Mouse (Mus musculus) heart, embryonic 12.5 days (tissue): ENCODE data around the gene Cyp2c54. TPM values are rescaled to one million over a fixed set of nuclear protein-coding genes. Genes with fewer than 3 reads are reported as not detected.
"Not testable (repeated sequence)": the region's sequence is repeated elsewhere in the genome, so short reads cannot be mapped to it uniquely, and the experiment has no call there.

ENCODE experiments used
- ATAC-seq: fragments of 200-750 bp; cut with Nextera tagmentation; 2 replicates; pipeline ENCODE4 v1.8.0; 2017; ENCODE audit warnings: moderate TSS enrichment, moderate library complexity; ENCODE audit not compliant: insufficient number of reproducible peaks, low FRiP score
- H3K27ac ChIP-seq: fragments of 300-500 bp; sonication (generic); 2 replicates; pipeline ENCODE4 v1.5.1; 2016; ENCODE audit warnings: mild to moderate bottlenecking, moderate library complexity; ENCODE audit not compliant: poor library complexity, severe bottlenecking
- H3K27me3 ChIP-seq: fragments of 300-500 bp; sonication (generic); replicated peaks from 2 replicates; pipeline ENCODE4 v1.6.1; 2016; ENCODE audit warnings: mild to moderate bottlenecking, moderate library complexity
- H3K36me3 ChIP-seq: fragments of 300-500 bp; sonication (generic); 2 replicates; pipeline ENCODE4 v1.6.1; 2016; ENCODE audit warnings: mild to moderate bottlenecking, moderate library complexity
- H3K4me1 ChIP-seq: fragments of 300-500 bp; sonication (generic); replicated peaks from 2 replicates; pipeline ENCODE4 v1.6.1; 2016; ENCODE audit warnings: mild to moderate bottlenecking
- H3K4me2 ChIP-seq: fragments of 300-500 bp; sonication (generic); 2 replicates; pipeline ENCODE4 v1.6.1; 2016; ENCODE audit warnings: mild to moderate bottlenecking, moderate library complexity
- H3K4me3 ChIP-seq: fragments of 300-500 bp; sonication (generic); 2 replicates; pipeline ENCODE4 v1.5.1; 2016; ENCODE audit warnings: mild to moderate bottlenecking
- H3K9ac ChIP-seq: fragments of 300-500 bp; sonication (generic); 2 replicates; pipeline ENCODE4 v1.6.1; 2016; ENCODE audit warnings: mild to moderate bottlenecking, moderate library complexity
- H3K9me3 ChIP-seq: fragments of 300-500 bp; sonication (generic); replicated peaks from 2 replicates; pipeline ENCODE4 v1.6.1; 2016; ENCODE audit warnings: mild to moderate bottlenecking, moderate library complexity
- WGBS: fragments of 180-500 bp; shearing (Covaris S2); methylation state at CpG from one replicate; pipeline ENCODE4 v1.1.7; 2016; 5-methylcytosine and 5-hydroxymethylcytosine counted together
- polyA plus RNA-seq: library from polyadenylated mRNA; unstranded; fragments of >200 nt; fragmentation: Nextera tagmentation; extraction: Ambion mirVana; gene quantifications from 2 replicates; pipeline ENCODE4 v1.2.1, GENCODE M21; 2016

The Cyp2c54 gene
- polyA plus RNA-seq, result not detected in 2 replicates

- H3K4me1 ChIP-seq, result no peaks in the 10 kb centered on the region
- H3K36me3 ChIP-seq, result no peaks in the 10 kb centered on the region
- H3K9ac ChIP-seq, result no peak within 1 kb of the TSS
- no peaks in the 10 kb centered on the region for H3K27me3 ChIP-seq
- H3K4me3 ChIP-seq, result no peak within 1 kb of the TSS
- H3K27ac ChIP-seq, result no peak within 1 kb of the TSS
- no peaks in the 10 kb centered on the region for H3K9me3 ChIP-seq
- no peak for ATAC-seq
- no peak within 1 kb of the TSS for H3K4me2 ChIP-seq
These were observed at the start of gene Cyp2c54 for GRCm38 (mm10) chr19:40073701-40074100. Cyp2c54 (minus strand) TSS chr19:40073827.

- H3K27ac ChIP-seq, H3K36me3 ChIP-seq, H3K27me3 ChIP-seq, H3K4me1 ChIP-seq, H3K4me2 ChIP-seq, H3K4me3 ChIP-seq, H3K9me3 ChIP-seq, H3K9ac ChIP-seq, ATAC-seq: not testable (repeated sequence)
- 74% methylated on average over 13 of the region's 13 CpGs for WGBS
These were observed 46.0 kb upstream of the Cyp2c54 start for GRCm38 (mm10) chr19:40119624-40120023.

- H3K4me2 ChIP-seq, result no peak overlapping the region
- no peaks in the 10 kb centered on the region for H3K4me1 ChIP-seq
- no peak overlapping the region for H3K4me3 ChIP-seq
- H3K36me3 ChIP-seq, result no peaks in the 10 kb centered on the region
- H3K27ac ChIP-seq, result no peak overlapping the region
- H3K27me3 ChIP-seq, result no peaks in the 10 kb centered on the region
- H3K9ac ChIP-seq, result no peak overlapping the region
- WGBS, result 66% methylated on average over 3 of the region's 3 CpGs
- H3K9me3 ChIP-seq, result no peaks in the 10 kb centered on the region
- no peak for ATAC-seq
These were observed 17.5 kb upstream of the Cyp2c54 start for GRCm38 (mm10) chr19:40091111-40091510.

GRCm38 (mm10) chr19:40089421-40089820 lies 15.8 kb upstream of the Cyp2c54 start, which contains the start of gene Cyp2c50:
Cyp2c50 (plus strand) TSS chr19:40089688.
- H3K4me1 ChIP-seq, H3K9ac ChIP-seq, ATAC-seq, H3K4me3 ChIP-seq, H3K27me3 ChIP-seq, H3K4me2 ChIP-seq, H3K9me3 ChIP-seq, H3K36me3 ChIP-seq, H3K27ac ChIP-seq: not testable (repeated sequence)
- whole genome bisulfite sequencing, result 91% methylated on average over 1 of the region's 1 CpGs

GRCm38 (mm10) chr19:40088381-40088780 lies 14.8 kb upstream of the Cyp2c54 start:
- H3K36me3 ChIP-seq, result no peaks in the 10 kb centered on the region
- ATAC-seq, result no peak
- H3K4me1 ChIP-seq, result no peaks in the 10 kb centered on the region
- no peak overlapping the region for H3K27ac ChIP-seq
- H3K9ac ChIP-seq, result no peak overlapping the region
- no peaks in the 10 kb centered on the region for H3K27me3 ChIP-seq
- WGBS, result 92% methylated on average over 1 of the region's 1 CpGs
- no peak overlapping the region for H3K4me3 ChIP-seq
- H3K4me2 ChIP-seq, result no peak overlapping the region
- no peaks in the 10 kb centered on the region for H3K9me3 ChIP-seq

GRCm38 (mm10) chr19:39992140-39992539 lies 81.5 kb downstream of the Cyp2c54 start, which contains the start of gene Cyp2c37:
Cyp2c37 (plus strand) TSS chr19:39992424.
- H3K9ac ChIP-seq, H3K27me3 ChIP-seq, ATAC-seq, H3K4me1 ChIP-seq, H3K9me3 ChIP-seq, H3K36me3 ChIP-seq, H3K4me2 ChIP-seq, H3K27ac ChIP-seq, H3K4me3 ChIP-seq: not testable (repeated sequence)
- 91% methylated on average over 1 of the region's 1 CpGs for WGBS

- Histone ChIP-seq H3K4me1 (no peaks in the 10 kb centered on the region), H3K36me3 (no peaks in the 10 kb centered on the region), H3K27ac (no peak overlapping the region), H3K9me3 (0 out of 2 replicates have a peak, but pooled peaks cover 2% of the 10 kb centered on the region), H3K4me2 (no peak overlapping the region), H3K9ac (no peak overlapping the region), H3K4me3 (no peak overlapping the region), H3K27me3 (no peaks in the 10 kb centered on the region)
- ATAC-seq, result no peak
- WGBS, result 49% methylated on average over 2 of the region's 2 CpGs
These were observed 84.2 kb downstream of the Cyp2c54 start for GRCm38 (mm10) chr19:39989471-39989870.

Other genes starting within 250 kb of the Cyp2c54 start
- not detected in 2 replicates for gene Cyp2c69, start 187.0 kb downstream of the Cyp2c54 start, polyA plus RNA-seq
- not detected in 2 replicates for gene Cyp2c37, start 81.4 kb downstream of the Cyp2c54 start, polyA plus RNA-seq
- not detected in 2 replicates for gene Cyp2c50, start 15.9 kb upstream of the Cyp2c54 start, polyA plus RNA-seq
- gene Cyp2c70, start 113.5 kb upstream of the Cyp2c54 start, polyA plus RNA-seq, result not detected in 2 replicates
- 311 and 316 TPM in 2 replicates for gene Pdlim1, start 198.0 kb upstream of the Cyp2c54 start, polyA plus RNA-seq